Mouse (Mus musculus): ENCODE results near the gene Fchsd2. TPM values are rescaled to one million over a fixed set of nuclear protein-coding genes. Genes with fewer than 3 reads are reported as not detected.
"Not testable (repeated sequence)": the region's sequence is repeated elsewhere in the genome, so short reads cannot be mapped to it uniquely, and the experiment has no call there.

Fchsd2 gene
- polyA plus RNA-seq, 1 experiment from 2014 or later, result 4.9 TPM

- ATAC-seq (ENCODE audit: insufficient read depth), result no peak
- no peak overlapping the region for H3K9ac ChIP-seq
- no peak overlapping the region for H3K4me3 ChIP-seq (replicated peaks)
- WGBS (ENCODE audit: insufficient replicate concordance), result 48% methylated on average over 3 of the region's 3 CpGs
- H3K9me3 ChIP-seq (replicated peaks), result no peaks in the 10 kb centered on the region
- no peak overlapping the region for H3K27ac ChIP-seq (replicated peaks)
- H3K4me1 ChIP-seq (replicated peaks), result no peaks in the 10 kb centered on the region
- no peaks in the 10 kb centered on the region for H3K36me3 ChIP-seq (replicated peaks)
- H3K4me2 ChIP-seq, result no peak overlapping the region
- no peaks in the 10 kb centered on the region for H3K27me3 ChIP-seq
These were observed 56.4 kb downstream of the Fchsd2 start for GRCm38 (mm10) chr7:101149039-101149438.

DNA sequence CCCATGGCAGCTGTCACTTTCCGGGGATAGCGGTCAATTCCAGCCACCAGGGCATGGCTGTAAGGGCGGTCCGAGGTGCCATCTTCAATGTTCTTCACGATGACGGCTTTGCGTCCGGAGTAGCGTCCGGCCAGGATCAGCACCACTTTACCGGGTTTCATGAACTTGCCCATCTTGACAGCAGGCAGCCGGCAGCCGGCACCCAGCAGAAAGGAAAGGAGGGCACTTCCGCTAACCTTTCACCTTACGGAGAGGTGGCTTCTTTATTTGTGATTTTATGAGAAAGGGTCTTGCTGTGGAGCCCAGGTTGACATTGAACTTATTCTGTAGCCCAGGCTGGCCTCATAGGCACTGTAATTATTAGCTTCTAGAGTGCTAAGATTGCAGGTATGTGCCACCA is 62.2 kb downstream of the Fchsd2 start:
- H3K27ac ChIP-seq (replicated peaks); ATAC-seq (ENCODE audit: insufficient read depth); H3K4me1 ChIP-seq (replicated peaks); H3K36me3 ChIP-seq (replicated peaks); H3K4me3 ChIP-seq (replicated peaks); H3K27me3 ChIP-seq; H3K9me3 ChIP-seq (replicated peaks); H3K4me2 ChIP-seq; H3K9ac ChIP-seq: not testable (repeated sequence)
- 87% methylated on average over 15 of the region's 15 CpGs for WGBS (ENCODE audit: insufficient replicate concordance)

GRCm38 (mm10) chr7:101155284-101155683 is 62.6 kb downstream of the Fchsd2 start:
- H3K4me2 ChIP-seq, result no peak overlapping the region
- H3K36me3 ChIP-seq (replicated peaks), result no peaks in the 10 kb centered on the region
- H3K4me3 ChIP-seq (replicated peaks), result no peak overlapping the region
- 85% methylated on average over 3 of the region's 3 CpGs for WGBS (ENCODE audit: insufficient replicate concordance)
- no peaks in the 10 kb centered on the region for H3K27me3 ChIP-seq
- ATAC-seq (ENCODE audit: insufficient read depth), result no peak
- no peaks in the 10 kb centered on the region for H3K9me3 ChIP-seq (replicated peaks)
- H3K4me1 ChIP-seq (replicated peaks), result no peaks in the 10 kb centered on the region
- H3K9ac ChIP-seq, result no peak overlapping the region
- H3K27ac ChIP-seq (replicated peaks), result no peak overlapping the region

GRCm38 (mm10) chr7:101160266-101160665 is 67.6 kb downstream of the Fchsd2 start:
- H3K27me3 ChIP-seq, result no peaks in the 10 kb centered on the region
- no peak for ATAC-seq (ENCODE audit: insufficient read depth)
- H3K4me2 ChIP-seq, result no peak overlapping the region
- H3K9ac ChIP-seq, result no peak overlapping the region
- H3K9me3 ChIP-seq (replicated peaks), result no peaks in the 10 kb centered on the region
- H3K27ac ChIP-seq (replicated peaks), result no peak overlapping the region
- WGBS (ENCODE audit: insufficient replicate concordance), result 56% methylated on average over 2 of the region's 2 CpGs
- no peaks in the 10 kb centered on the region for H3K4me1 ChIP-seq (replicated peaks)
- no peaks in the 10 kb centered on the region for H3K36me3 ChIP-seq (replicated peaks)
- H3K4me3 ChIP-seq (replicated peaks), result no peak overlapping the region

DNA sequence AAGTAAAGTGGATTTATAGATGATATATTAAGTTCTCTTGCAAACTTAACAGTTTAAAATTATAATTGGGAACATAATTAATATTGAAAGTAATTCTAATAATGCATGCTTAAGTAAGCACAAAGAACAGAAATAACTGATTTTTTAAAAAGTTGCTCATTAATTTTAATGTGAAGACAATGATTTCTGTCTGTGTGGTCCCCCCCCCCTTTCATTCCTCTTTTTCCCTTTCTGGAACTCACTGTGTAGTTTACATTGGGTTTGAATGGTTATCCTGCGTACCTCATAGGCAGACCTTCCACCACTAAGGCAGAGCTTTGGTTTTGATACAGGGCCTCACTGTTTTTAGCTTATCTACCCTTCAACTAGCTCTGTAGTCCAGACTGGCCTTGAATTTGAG is 70.1 kb downstream of the Fchsd2 start:
- Histone ChIP-seq H3K4me3 (replicated peaks) (no peak overlapping the region), H3K27ac (replicated peaks) (no peak overlapping the region), H3K4me2 (no peak overlapping the region), H3K27me3 (no peaks in the 10 kb centered on the region), H3K36me3 (replicated peaks) (no peaks in the 10 kb centered on the region), H3K9me3 (replicated peaks) (no peaks in the 10 kb centered on the region), H3K9ac (no peak overlapping the region), H3K4me1 (replicated peaks) (no peaks in the 10 kb centered on the region)
- WGBS (ENCODE audit: insufficient replicate concordance), result 77% methylated on average over 1 of the region's 1 CpGs
- ATAC-seq (ENCODE audit: insufficient read depth), result no peak

DNA sequence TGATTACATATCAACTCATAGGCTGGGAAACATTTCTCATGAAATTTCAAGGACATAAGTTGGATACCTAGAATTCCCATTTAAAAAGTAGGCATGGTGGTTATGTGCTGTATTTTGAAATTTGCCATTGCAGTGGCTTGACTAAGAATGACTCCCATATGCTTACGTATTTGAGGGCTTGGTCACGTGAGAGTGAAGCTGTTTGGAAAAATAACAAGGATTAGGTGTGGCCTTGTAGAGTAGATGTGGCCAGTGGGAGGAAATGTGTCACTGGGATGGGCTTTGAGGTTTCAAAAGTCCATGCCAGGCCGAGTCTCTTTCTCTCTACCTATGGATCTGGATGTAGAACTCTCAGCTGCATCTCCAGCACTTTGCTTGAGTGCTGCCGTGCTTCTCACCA is 71.2 kb downstream of the Fchsd2 start:
- H3K4me3 ChIP-seq (replicated peaks), result no peak overlapping the region

DNA sequence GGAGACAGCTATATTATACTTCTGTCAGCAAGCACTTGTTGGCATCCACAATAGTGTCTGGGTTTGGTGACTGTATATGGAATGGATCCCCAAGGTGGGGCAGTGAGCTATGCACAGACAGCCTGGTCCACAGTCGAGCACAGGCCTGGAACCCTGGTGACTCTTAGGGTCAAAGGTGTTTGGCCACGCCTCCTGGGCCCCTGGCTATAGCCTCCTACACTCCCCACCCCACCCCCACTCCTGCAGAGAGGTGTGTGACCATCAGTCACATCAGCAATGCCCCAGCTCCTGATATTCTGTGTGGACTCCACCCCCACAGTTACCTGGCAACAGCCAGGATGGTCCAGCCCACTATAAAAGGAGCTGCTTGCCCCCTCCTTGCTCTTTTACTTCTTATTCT is 73.9 kb downstream of the Fchsd2 start:
- peak; percentile 25; the same call in 1 of the 2 replicates for ATAC-seq (ENCODE audit: insufficient read depth)

More for the DNA sequence above, 71.2 kb downstream of the Fchsd2 start:
- no peak for ATAC-seq (ENCODE audit: insufficient read depth)
- Histone ChIP-seq H3K36me3 (replicated peaks) (no peaks in the 10 kb centered on the region), H3K9me3 (replicated peaks) (no peaks in the 10 kb centered on the region), H3K27me3 (no peaks in the 10 kb centered on the region), H3K4me1 (replicated peaks) (no peaks in the 10 kb centered on the region), H3K27ac (replicated peaks) (no peak overlapping the region), H3K4me2 (no peak overlapping the region), H3K9ac (no peak overlapping the region)
- WGBS (ENCODE audit: insufficient replicate concordance), result 56% methylated on average over 4 of the region's 4 CpGs

GRCm38 (mm10) chr7:101170482-101170881 is 77.8 kb downstream of the Fchsd2 start:
- Histone ChIP-seq H3K4me1 (replicated peaks) (0 out of 2 replicates have a peak, but pooled peaks cover 3% of the 10 kb centered on the region), H3K9me3 (replicated peaks) (no peaks in the 10 kb centered on the region), H3K4me2 (no peak overlapping the region), H3K27ac (replicated peaks) (no peak overlapping the region), H3K9ac (no peak overlapping the region), H3K4me3 (replicated peaks) (no peak overlapping the region), H3K36me3 (replicated peaks) (no peaks in the 10 kb centered on the region), H3K27me3 (no peaks in the 10 kb centered on the region)
- 70% methylated on average over 3 of the region's 3 CpGs for WGBS (ENCODE audit: insufficient replicate concordance)
- no peak for ATAC-seq (ENCODE audit: insufficient read depth)

More for the DNA sequence above, 73.9 kb downstream of the Fchsd2 start:
- no peak overlapping the region for H3K27ac ChIP-seq (replicated peaks)
- H3K9ac ChIP-seq, result no peak overlapping the region
- H3K4me2 ChIP-seq, result no peak overlapping the region
- WGBS (ENCODE audit: insufficient replicate concordance), result 43% methylated on average over 2 of the region's 2 CpGs
- H3K4me1 ChIP-seq (replicated peaks), result no peaks in the 10 kb centered on the region
- H3K4me3 ChIP-seq (replicated peaks), result no peak overlapping the region
- no peaks in the 10 kb centered on the region for H3K27me3 ChIP-seq
- H3K36me3 ChIP-seq (replicated peaks), result no peaks in the 10 kb centered on the region
- no peaks in the 10 kb centered on the region for H3K9me3 ChIP-seq (replicated peaks)

GRCm38 (mm10) chr7:101171002-101171401 is 78.3 kb downstream of the Fchsd2 start:
- H3K4me3 ChIP-seq (replicated peaks), result no peak overlapping the region
- H3K36me3 ChIP-seq (replicated peaks), result no peaks in the 10 kb centered on the region
- 78% methylated on average over 1 of the region's 1 CpGs for whole genome bisulfite sequencing (ENCODE audit: insufficient replicate concordance)
- no peak overlapping the region for H3K9ac ChIP-seq
- H3K27me3 ChIP-seq, result no peaks in the 10 kb centered on the region
- no peak overlapping the region for H3K4me2 ChIP-seq
- H3K27ac ChIP-seq (replicated peaks), result no peak overlapping the region
- ATAC-seq (ENCODE audit: insufficient read depth), result no peak
- H3K4me1 ChIP-seq (replicated peaks), result 0 out of 2 replicates have a peak, but pooled peaks cover 3% of the 10 kb centered on the region
- no peaks in the 10 kb centered on the region for H3K9me3 ChIP-seq (replicated peaks)

GRCm38 (mm10) chr7:101173331-101173730 is 80.7 kb downstream of the Fchsd2 start:
- WGBS (ENCODE audit: insufficient replicate concordance), result 70% methylated on average over 3 of the region's 3 CpGs

GRCm38 (mm10) chr7:101178751-101179150 is 86.1 kb downstream of the Fchsd2 start:
- Histone ChIP-seq H3K36me3 (replicated peaks) (no peaks in the 10 kb centered on the region), H3K27ac (replicated peaks) (no peak overlapping the region), H3K27me3 (no peaks in the 10 kb centered on the region), H3K9me3 (replicated peaks) (no peaks in the 10 kb centered on the region), H3K4me2 (no peak overlapping the region), H3K4me1 (replicated peaks) (no peaks in the 10 kb centered on the region), H3K9ac (no peak overlapping the region), H3K4me3 (replicated peaks) (no peak overlapping the region)
- 47% methylated on average over 2 of the region's 2 CpGs for WGBS (ENCODE audit: insufficient replicate concordance)
- no peak for ATAC-seq (ENCODE audit: insufficient read depth)

More at GRCm38 (mm10) chr7:101173331-101173730, 80.7 kb downstream of the Fchsd2 start:
- Histone ChIP-seq H3K4me2 (no peak overlapping the region), H3K27me3 (no peaks in the 10 kb centered on the region), H3K36me3 (replicated peaks) (no peaks in the 10 kb centered on the region), H3K9ac (no peak overlapping the region), H3K4me1 (replicated peaks) (0 out of 2 replicates have a peak, but pooled peaks cover 3% of the 10 kb centered on the region), H3K27ac (replicated peaks) (no peak overlapping the region), H3K9me3 (replicated peaks) (no peaks in the 10 kb centered on the region), H3K4me3 (replicated peaks) (no peak overlapping the region)
- no peak for ATAC-seq (ENCODE audit: insufficient read depth)

- H3K36me3 ChIP-seq (replicated peaks), result no peaks in the 10 kb centered on the region
- H3K4me3 ChIP-seq (replicated peaks), result no peak overlapping the region
- 77% methylated on average over 3 of the region's 3 CpGs for WGBS (ENCODE audit: insufficient replicate concordance)
- H3K4me2 ChIP-seq, result no peak overlapping the region
- H3K9ac ChIP-seq, result no peak overlapping the region
- H3K9me3 ChIP-seq (replicated peaks), result no peaks in the 10 kb centered on the region
- no peak overlapping the region for H3K27ac ChIP-seq (replicated peaks)
- ATAC-seq (ENCODE audit: insufficient read depth), result no peak
- no peaks in the 10 kb centered on the region for H3K4me1 ChIP-seq (replicated peaks)
- no peaks in the 10 kb centered on the region for H3K27me3 ChIP-seq
These were observed 98.8 kb downstream of the Fchsd2 start for GRCm38 (mm10) chr7:101191326-101191969.
